Mouse (Mus musculus) ovary, postnatal 36 days (tissue): ENCODE measurements around the gene Tgm5.
"Not testable (repeated sequence)": the region's sequence is repeated elsewhere in the genome, so short reads cannot be mapped to it uniquely, and the experiment has no call there.

Source experiments
- DNase-seq: peaks from one replicate; pipeline ENCODE4 v3.0.0; 2022; ENCODE audit warnings: low spot score, mixed read lengths

Gene Tgm5

DNA sequence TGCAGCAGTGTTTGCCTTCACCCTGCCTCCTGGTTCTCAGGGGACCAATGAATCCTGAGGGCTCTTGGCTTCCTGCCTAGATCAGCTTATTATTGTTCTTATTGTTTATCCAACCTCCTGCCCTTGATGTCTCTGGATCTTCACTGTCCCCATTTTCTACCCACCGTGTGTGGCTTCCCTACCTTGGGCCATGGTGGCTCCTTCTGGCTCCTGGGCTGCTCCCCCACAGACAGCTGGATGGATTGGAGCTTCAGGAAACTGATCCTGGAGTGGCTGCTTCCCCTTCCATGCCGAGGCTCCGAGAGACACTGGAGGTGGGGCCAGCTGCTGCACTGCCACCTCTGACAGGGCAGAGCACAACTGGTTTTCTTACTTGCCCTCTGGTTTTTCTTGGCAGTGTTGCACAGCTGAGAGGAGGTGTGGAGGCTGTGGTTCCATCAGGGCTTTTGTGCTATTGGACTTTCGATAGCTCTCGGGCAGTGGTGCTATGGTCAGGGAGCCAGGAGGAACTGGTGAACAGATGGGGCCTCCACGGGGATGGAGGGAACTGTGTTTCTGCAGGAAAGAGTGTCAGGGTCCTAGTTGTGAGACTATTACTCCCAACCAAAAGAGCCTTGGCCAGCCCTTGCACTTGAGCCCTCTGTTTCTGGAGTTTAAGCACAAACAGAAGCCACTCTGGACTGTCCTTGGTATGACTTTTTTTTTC lies at the start of gene Tgm5:
Tgm5 (minus strand) TSS at position 362 of the 706 bp plus-strand sequence.
- peak; percentile 17 for DNase-seq

DNA sequence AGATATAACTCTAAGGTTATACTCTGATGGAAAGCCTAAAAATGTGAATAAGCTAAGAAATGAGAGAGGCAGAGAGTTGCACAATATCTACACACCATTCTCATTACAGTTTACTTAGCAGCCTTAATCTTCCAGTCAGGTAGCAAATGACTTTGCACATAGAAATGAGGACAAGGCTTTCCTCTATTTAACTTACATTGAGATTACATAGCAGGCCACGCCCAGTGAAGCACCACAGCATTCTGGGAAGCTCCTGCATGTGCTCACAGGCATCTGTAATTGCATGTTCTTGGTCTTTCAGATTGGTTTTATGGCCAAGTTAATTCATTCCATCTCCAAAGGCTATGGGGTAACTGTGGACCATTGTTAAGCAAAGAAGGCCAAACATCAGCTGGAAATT lies 47.2 kb upstream of the Tgm5 start:
- no peak for DNase-seq

DNA sequence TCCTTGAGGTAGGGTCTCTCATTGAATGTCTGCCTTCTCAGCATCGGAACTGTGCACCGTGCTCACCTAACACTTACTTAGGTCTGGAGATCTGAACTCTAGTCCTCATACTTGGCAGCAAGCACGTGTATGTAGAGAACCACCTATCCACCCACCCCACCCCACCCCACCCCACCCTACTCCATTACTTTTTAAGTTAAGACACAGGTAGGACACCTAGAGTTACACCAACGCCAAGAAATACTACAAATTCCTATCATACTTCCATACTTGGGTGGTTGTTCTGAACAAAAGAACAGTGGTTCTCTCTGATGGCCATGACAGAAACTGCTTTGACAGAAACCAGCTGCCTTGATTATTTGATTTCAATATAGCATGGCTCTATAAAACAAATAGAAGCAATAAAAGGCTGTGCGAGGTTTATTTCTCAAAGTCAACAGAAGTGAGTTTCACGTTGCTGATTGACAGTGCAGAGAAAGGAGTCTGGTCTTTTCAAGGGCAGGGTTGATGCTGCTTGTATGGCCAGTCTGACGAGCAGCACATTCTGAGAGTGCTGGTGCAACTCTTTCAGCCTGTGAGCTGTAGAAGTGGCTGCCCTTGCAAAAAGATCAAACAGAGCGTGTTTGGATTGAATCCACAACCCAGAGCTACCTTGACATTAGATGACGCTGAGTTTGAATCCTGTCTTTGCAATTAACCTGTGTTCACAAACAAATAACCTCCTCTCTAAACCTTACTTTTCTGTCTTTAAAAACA lies 43.4 kb upstream of the Tgm5 start:
- DNase-seq, result no peak

DNA sequence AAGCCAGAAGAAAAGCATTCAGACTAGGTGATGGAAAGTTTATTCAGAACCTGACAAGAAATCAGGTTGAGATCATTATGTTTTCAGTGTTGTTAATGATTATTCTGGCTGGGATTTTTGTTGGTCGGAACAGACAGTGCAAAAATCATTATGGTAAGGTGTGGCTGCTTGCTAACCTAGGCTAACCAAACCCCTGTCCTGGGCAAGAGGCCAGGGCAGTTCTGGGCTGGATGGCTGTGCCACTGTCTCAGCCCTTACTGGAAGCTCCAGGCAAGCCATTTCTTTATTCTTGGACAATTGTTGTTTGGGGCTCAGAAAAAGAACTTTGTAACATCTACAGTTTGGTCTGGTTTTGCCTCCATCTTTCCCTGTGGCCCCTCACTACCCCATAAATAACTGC lies 41.9 kb upstream of the Tgm5 start:
- DNase-seq, result no peak

DNA sequence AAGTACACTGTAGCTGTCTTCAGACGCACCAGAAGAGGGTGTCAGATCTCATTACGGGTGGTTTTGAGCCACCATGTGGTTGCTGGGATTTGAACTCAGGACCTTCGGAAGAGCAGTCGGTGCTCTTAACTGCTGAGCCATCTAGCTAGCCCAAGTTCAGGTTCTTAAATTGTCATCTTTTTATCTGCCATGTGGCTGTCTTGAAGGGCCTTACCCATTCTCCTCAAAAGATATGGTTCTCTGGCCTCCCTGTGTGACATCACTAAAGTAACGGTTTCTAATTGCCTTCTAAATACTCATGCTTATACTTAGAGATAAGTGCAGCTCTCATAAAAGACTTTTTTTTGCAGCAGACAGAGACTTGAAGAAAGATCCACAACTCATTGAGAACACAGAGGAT lies 40.7 kb upstream of the Tgm5 start:
- not testable (repeated sequence) for DNase-seq

DNA sequence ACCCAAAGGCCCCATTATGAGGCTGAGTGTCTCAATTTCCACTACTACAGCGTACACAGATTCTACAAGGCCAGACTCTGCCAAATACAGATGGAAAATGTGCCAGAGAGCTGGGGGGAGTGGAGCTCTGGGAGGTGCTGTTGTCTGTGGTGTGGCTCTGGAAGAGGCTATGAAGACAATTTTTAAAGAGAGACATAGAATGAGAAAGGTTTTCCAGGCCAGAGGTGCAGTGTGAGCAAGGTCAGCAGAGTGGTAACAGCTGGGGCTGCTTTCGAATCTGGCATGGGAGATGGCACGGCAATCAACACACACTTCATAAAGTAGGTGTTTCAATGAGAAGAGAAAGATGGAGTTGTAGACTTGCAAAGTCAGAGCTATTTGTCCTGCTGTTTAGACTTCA lies 33.6 kb upstream of the Tgm5 start:
- no peak for DNase-seq

DNA sequence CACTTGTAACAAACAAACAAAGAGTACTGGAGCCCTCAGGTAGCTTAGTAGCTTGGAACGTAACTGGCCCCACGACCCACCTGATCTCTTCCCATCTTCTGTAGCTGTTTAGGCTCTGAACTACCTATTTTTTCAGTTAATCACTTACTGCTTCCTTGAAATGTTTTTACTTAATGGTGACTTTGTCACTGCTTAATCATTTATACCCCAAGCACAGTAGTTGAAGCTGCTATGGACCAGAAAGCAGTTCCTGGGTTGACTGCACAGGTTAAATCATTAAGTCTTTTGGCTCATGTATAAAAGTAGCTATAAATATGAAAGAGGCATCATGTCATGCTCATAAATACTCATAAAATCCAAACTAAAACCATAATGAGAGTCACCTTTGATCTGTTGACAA lies 29.8 kb upstream of the Tgm5 start:
- DNase-seq, result no peak

DNA sequence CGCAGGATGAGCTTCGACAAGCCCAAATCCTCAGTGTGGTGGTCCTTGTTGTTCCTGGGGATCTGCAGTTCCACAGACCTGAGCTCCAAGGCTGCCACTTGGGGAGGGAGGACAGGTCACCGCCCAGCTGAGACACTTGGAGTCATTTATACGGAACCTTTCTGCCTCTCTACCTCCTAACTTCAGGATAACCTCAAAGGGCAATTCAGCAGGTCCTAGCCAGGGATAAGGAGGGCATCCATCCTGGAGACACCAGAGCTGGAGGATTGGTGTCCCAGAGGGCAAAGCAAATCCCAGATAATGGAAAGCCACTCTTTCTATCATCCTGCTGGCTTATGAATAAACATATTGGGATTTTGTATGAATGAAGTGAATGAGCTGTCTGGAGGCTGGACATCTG lies 24.1 kb upstream of the Tgm5 start, which contains the start of gene Tgm7:
Tgm7 (minus strand) TSS at position 101 of the 400 bp plus-strand sequence.
- no peak for DNase-seq

DNA sequence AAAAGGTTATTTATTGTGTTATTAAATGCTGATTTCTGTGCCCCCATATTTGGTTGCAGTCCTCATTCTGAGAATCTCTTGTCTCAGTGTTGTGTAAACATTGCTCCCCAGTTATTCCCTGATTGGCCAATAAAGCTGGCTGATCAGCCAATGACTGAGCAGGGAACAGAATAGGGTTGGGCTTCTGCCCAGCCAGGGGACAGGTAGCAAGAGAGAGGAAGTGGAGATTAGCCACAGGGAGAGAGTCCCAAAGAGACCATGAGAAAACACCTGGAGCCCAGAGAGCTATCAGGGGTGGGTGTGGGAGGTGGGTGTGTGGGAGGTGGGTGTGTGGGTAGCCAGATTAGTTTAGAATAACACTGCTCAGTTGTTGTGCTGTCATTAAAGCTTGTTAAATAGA lies 20.3 kb upstream of the Tgm5 start:
- no peak for DNase-seq

DNA sequence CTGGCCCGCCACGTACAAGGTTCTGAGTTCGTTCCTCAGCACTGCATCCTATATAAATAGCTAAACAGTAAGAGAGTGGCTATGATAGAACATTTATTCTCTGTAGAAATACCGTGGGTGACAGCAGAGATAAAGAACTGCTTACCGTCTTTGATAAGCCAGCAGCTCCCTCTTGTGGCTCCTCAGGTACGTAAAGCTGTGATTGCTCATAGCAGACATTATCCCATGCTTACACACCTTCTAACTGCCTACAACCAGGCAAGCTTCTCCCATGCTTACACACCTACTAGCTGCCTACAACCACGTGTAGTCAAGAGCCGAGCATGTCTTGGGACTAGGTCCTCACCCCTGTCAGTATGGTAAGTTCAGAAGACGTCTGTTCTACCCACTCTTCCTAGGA lies 16.4 kb upstream of the Tgm5 start:
- peak; percentile 38 for DNase-seq

DNA sequence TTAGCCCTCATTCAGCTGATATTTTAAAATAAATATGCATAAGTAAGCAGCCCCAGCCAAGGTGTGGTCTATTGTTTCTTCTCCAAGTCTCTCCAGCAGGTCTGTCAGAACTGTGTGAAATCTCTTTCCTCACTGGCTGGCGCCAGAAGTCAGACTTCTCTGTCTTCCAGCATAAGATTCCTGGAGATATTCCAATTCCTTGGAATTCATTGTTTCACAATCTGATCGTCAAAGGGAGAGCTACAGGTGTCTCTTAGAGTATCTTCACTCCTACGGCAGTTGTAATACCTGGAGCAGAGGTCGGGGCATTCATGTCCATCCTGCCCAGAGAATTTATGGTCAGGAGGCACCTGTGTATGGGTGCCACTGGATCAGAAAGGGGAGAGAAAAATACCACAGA lies 4.1 kb upstream of the Tgm5 start:
- DNase-seq, result no peak

DNA sequence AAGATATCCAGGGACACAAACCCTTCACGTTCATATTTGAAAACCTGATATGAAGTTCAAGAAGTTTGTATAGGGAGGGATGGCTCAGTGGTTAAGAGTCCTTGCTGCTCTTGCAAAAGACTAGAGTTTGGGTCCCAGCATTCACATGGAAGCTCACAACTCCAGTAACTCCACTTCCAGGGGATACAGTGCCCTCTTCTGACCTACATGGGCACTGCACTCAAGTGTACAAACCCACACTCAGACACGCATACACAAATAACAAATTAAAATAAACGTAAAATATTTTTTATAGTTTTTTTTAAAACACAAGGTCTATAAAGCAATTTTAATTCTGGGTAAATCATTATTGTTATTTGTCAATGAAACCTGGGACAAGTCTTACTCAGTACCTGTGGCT lies 2.9 kb upstream of the Tgm5 start:
- no peak for DNase-seq

DNA sequence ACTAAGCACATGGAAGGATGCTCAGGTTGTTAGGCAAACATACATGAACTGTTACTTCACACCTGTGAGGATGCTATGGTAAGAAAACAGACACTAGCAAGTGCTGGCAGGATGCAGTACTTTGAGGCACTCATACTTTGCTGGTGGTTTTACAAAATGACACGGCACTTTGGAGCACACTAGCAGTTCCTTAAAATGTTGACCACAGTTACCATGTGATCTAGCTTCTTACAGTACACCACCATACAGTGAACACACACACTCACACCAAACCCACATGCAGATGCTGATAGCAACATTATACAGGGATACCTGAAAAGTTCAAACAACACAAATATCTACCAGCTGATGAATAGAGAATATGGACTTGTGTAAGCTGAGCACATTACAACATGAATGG lies 3.0 kb downstream of the Tgm5 start:
- DNase-seq, result no peak

DNA sequence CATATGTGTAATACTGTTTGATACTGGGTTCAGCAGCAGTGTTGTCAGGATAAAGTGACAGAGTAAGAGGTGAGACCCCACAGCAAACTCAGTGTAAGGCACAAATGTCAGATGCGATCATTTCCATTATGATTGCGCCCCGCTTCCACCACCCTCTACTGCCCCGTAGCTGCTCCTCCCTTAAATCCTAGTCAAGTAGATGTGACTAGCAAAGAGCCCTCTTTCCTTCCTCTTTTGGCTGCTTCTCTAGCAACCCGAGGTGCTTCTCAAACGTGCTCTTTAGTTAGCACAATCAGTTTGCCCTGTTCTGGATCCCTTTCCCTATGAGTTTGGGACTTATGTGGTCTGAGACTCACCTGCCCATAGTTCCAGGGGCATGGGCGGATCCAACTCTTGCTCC lies 10.9 kb downstream of the Tgm5 start:
- no peak for DNase-seq

DNA sequence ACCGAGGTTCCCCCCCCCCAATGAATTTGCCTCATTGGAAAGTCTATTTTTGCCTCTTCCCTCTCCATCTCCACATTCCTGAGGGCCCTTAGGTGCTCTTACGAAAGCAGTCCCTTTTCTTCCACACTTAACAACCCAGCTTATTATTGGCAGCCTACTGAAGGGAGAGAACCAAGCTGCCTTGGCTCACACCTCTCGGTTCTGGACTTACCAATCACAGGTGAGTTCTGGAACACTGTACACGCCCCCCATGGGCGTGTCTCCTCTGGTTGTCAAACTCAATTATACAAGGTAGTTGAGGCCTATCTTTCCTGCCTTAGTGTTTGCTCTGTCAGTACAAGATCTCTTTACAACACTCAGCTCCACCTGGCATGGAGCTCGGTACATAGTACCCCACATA lies 13.8 kb downstream of the Tgm5 start:
- no peak for DNase-seq

DNA sequence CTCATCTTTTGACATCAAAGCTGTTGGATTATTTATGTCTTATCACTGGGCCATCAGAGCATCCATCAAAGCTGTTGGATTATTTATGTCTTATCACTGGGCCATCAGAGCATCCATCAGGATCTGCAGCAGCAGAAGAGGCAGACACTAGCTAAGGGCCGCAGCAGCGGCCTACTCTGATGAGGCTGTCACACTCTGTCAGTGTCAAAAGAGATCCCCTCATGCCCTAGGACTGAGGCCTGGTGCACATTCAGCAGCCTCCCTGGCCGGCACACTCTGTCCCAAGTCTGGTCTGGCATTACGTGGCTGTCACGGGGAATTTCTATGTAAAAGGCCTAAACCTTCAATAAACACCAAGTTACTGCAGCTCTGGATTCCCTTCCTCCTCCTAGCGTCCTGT lies 16.1 kb downstream of the Tgm5 start:
- no peak for DNase-seq

DNA sequence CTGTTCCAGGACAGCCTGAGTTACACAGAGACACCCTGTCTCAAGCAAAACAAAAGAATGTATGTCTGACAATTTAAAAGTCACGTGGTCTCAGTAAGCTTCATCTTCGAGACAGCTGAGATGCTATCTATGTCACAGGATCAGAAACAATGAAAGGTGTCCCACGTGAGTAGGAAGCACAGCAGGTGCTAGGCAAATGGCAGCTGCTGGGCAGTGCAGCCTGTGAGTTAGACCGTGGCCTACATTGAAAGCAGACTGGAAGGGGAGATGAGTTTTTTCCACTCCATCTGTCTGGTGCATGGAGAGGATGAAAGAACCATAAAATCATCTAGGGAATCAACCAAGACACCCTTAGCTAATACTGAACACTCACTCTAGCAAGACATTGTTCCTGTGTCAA lies 18.5 kb downstream of the Tgm5 start:
- DNase-seq, result no peak

DNA sequence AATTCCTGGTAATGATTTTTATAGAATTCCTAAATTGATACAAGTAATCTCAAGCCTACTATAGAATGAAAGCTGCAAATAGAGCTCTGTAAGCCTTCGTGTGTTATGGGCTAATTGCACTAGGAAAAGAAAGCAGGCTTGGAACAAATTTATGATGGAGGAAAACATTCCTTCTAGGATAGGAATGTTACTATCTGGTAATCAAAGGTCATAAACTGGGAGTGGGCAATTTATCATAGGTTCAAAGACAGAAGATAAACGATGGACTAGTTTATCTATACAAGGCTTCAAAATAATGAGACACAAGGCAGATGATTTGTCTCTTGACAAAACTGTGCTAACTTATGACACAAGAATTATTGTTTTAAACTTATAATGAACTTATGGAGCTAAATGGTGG lies 24.3 kb downstream of the Tgm5 start:
- DNase-seq, result no peak

DNA sequence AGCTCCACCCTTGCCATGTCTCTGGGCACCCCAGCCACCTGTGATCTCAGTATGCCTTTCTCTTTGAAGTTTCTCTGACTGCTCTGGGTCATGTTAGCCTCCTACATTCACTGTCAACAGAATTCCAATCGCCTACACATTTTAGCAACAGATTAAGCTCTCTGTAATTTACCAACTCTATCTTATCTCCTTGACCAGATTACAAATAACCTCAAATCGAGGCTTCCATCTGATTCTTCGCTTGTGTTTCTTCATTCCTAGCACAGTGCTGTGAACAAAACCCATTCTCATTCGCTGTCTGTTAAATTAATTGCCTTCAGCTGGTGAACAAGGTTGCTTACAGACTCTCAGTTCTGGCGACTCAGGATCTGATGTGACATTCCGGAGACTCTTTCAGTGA lies 27.6 kb downstream of the Tgm5 start:
- DNase-seq, result no peak

DNA sequence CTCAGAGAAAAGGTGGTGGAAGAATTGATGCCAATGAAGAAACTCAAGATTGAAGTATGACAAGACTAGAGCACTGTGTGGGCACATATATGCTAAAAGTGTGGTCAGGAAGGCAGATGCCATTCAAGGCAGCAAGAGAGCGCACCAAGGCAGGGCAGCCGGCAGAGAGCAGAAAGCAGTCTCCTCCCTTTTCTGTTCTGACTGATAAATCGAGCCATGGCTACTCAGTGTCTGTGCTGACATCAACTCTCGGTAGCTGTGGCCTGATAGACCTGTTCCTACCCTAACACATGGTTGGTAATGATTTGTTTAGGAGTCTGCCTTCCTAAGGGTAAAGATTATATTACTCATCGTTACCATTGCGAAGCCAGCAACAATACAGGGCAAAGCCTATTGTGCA lies 29.7 kb downstream of the Tgm5 start:
- no peak for DNase-seq

DNA sequence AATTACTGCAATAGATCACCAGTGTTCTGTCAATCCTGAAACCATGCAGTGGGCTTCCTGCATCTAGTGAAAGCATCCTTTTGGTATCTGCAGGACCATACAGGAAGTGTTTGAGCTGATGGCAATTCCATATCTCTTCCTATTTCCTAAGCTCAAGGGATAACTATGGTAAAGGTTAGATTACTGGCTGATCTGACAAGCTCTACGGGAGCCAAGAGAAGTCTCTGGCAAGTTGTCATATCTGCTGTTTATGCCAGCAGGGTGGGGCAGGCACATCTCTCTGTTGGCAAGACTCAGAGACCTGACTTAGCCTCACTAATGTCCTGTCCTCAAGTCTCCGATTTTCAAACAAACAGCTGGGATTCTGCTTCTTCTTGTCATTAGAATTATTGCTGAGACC lies 31.6 kb downstream of the Tgm5 start:
- DNase-seq, result no peak

DNA sequence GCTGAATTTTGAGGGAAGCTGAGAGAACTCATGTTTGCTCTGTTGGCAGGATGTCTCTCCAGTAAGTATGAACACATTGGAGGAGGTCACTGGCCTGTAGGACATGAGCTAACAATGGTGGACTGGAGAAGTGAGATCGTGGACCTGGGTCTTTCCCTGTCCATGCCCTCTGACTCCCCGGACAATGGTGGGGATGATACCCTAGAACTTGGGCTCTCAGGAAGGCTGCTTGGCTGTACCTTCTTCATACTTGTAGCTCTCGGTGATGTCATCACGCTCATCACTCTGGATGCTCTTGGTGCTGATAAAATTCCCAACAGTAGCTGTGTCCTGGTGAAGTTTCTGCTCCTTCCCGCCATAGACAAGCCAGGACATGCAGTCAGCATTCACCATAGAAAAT lies 33.5 kb downstream of the Tgm5 start:
- DNase-seq, result no peak

DNA sequence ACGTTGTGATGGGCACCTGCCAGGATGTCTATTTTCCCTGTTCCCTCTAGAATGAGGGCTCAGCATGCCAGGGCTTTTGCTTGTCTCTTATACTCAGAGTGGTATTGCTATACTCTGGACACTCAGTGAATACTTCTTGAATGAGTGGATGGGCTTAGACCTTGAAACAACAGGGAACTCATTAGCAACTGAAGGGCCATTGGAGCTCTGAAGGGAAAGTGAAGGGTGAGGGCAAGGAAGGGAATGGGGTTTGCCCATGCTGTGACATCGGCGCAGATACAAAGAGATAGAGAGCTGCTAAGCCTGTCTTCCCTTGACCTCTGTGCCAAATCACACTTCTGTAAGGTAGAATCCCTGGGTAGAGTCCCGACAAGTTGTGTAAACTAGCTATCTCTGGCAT lies 40.0 kb downstream of the Tgm5 start:
- DNase-seq, result no peak

DNA sequence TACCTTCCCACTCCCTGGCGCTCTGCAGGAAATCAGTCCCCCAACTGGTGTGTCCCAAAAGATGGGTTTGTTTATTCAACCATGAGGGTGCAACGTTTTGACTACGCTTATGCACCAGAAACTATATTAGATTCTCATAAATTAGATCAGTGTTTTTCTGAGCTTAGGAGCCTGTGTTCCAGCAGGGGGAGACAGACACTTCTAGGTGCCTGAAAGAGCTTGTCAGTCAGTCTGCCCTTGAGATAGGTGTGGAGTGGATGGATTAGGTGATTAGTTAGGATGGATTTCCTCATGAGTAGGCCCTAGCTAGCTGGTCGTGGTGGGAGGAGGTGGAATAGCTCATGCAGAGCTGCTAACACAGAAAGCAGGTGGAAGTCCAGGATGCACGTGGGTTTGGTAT lies 44.5 kb downstream of the Tgm5 start:
- no peak for DNase-seq
